Mouse (Mus musculus): ENCODE measurements around the gene Enox1.

DNA sequence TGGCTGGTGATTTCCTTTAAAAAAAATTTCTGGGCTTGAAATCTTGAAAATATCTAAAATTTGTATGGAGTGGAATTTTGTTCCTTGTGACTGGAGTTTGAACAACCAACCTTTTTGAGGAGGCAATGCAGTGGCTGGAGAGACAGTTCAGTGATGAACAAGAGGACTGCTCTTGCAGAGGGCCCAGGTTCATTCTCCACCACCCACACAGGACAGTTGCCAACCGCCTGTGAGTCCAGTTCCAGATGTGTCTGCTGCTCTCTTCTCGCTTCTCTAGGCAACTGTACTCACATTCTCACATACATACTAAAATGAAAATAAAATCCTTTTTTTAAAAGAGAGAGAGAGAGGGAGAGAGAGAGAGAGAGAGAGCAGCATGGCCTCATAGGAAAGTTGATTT is 212.5 kb downstream of the Enox1 start:
- TF ChIP-seq CTCF (IDR thresholded peaks at IDR 0.05; ENCODE audit: low read depth, low read length): no peak
- TF ChIP-seq POLR2A (IDR thresholded peaks at IDR 0.05; ENCODE audit: borderline replicate concordance, low read depth, low read length): no peak
